Mouse (Mus musculus): ENCODE results near the gene Exosc5. TPM values are rescaled to one million over a fixed set of nuclear protein-coding genes. Genes with fewer than 3 reads are reported as not detected.
A peak's percentile ranks its signal among the peaks of the same experiment; 100 is the strongest.

Gene Exosc5
- polyA plus RNA-seq, 1 experiment from 2014 or later = 88.3 TPM

GRCm38 (mm10) chr7:25645074-25645473 is 13.9 kb upstream of the Exosc5 start:
- H3K36me3 ChIP-seq = peaks cover 14% of the 10 kb centered on the region; the same call in 1 of the 2 replicates
- no peak for DNase-seq (ENCODE audit: low spot score)
- H3K4me3 ChIP-seq = no peak overlapping the region
- 71% methylated on average over 14 of the region's 14 CpGs for WGBS
- no peaks in the 10 kb centered on the region for H3K4me1 ChIP-seq
- H3K27me3 ChIP-seq (ENCODE audit: low read depth, poor library complexity, severe bottlenecking) = no peaks in the 10 kb centered on the region
- H3K9me3 ChIP-seq (replicated peaks) = no peaks in the 10 kb centered on the region
- H3K27ac ChIP-seq = no peak overlapping the region

DNA sequence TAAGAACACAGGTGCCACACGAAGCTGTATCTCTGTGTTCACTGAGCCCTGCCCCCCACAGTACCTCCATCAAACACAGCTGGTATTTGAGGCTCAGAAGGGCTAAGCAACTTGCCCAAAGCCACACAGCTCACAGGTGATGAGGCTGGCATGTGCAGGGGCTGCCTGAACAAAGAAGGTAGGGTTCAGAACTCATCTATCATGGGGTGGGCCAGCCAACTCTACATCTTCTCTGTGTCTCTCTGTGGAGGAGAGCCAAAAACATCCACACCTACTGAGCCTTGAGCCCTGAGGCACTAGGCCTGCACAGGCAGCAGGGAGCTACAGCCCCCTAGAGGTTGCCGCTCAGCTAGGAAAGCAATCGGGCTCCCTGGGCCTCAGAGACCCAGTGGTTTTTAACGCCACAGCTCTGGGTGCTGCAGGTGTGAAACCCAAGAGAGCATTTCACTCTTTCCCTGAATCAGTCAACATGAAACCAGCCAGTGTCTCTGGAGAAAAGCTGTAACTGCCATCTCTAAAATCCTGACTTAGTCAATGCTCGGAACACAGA is 11.3 kb upstream of the Exosc5 start:
- no peaks in the 10 kb centered on the region for H3K27me3 ChIP-seq (ENCODE audit: low read depth, poor library complexity, severe bottlenecking)
- no peak overlapping the region for H3K27ac ChIP-seq
- H3K4me3 ChIP-seq = no peak overlapping the region
- no peaks in the 10 kb centered on the region for H3K9me3 ChIP-seq (replicated peaks)
- peaks cover 4% of the 10 kb centered on the region; the same call in 1 of the 2 replicates for H3K36me3 ChIP-seq
- H3K4me1 ChIP-seq = no peaks in the 10 kb centered on the region
- WGBS = 46% methylated on average over 5 of the region's 5 CpGs
- DNase-seq (ENCODE audit: low spot score) = no peak

GRCm38 (mm10) chr7:25649839-25650238 is 9.1 kb upstream of the Exosc5 start:
- no peak overlapping the region for H3K4me3 ChIP-seq
- WGBS = 88% methylated on average over 5 of the region's 5 CpGs

GRCm38 (mm10) chr7:25651281-25651680 is 7.7 kb upstream of the Exosc5 start:
- Histone ChIP-seq H3K36me3 (no peaks in the 10 kb centered on the region; the same call in 1 of the 2 replicates), H3K4me1 (no peaks in the 10 kb centered on the region), H3K4me3 (no peak overlapping the region), H3K27me3 (ENCODE audit: low read depth, poor library complexity, severe bottlenecking) (no peaks in the 10 kb centered on the region), H3K27ac (no peak overlapping the region), H3K9me3 (replicated peaks) (no peaks in the 10 kb centered on the region)
- no peak for DNase-seq (ENCODE audit: low spot score)
- 92% methylated on average over 8 of the region's 8 CpGs for WGBS

More at GRCm38 (mm10) chr7:25649839-25650238, 9.1 kb upstream of the Exosc5 start:
- Histone ChIP-seq H3K4me1 (no peaks in the 10 kb centered on the region), H3K27me3 (ENCODE audit: low read depth, poor library complexity, severe bottlenecking) (no peaks in the 10 kb centered on the region), H3K36me3 (peaks cover 3% of the 10 kb centered on the region; the same call in 1 of the 2 replicates), H3K27ac (no peak overlapping the region), H3K9me3 (replicated peaks) (no peaks in the 10 kb centered on the region)
- no peak for DNase-seq (ENCODE audit: low spot score)

DNA sequence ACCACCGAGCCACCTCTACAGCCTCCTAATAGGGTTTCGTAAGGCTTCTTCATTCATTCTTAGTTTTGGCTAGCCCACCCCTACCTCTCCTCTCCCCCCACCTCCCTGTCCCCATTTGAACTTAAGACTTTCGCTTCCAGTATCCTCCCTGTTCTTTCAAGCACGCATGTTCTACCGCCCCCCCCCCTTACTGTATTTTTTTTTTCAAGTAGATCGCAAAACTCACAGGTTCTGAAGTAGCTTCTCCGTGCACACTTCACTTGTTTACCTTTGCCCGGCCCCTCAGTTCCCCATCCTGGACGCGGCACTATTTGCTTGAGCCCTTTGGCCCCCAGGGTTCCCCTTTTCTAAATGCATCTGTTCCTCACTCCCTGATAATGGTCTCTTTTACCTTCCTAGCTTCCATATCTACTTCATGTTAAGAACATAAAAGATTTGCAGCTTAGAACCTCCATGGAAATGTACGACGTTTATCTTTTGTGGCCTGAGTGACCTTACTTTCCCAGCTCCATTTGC is 6.7 kb upstream of the Exosc5 start:
- DNase-seq (ENCODE audit: low spot score) = no peak
- 94% methylated on average over 12 of the region's 12 CpGs for WGBS
- Histone ChIP-seq H3K27ac (no peak overlapping the region), H3K27me3 (ENCODE audit: low read depth, poor library complexity, severe bottlenecking) (no peaks in the 10 kb centered on the region), H3K36me3 (no peaks in the 10 kb centered on the region; the same call in 1 of the 2 replicates), H3K9me3 (replicated peaks) (no peaks in the 10 kb centered on the region), H3K4me3 (no peak overlapping the region), H3K4me1 (peaks cover 4% of the 10 kb centered on the region; the same call in 1 of the 2 replicates)

DNA sequence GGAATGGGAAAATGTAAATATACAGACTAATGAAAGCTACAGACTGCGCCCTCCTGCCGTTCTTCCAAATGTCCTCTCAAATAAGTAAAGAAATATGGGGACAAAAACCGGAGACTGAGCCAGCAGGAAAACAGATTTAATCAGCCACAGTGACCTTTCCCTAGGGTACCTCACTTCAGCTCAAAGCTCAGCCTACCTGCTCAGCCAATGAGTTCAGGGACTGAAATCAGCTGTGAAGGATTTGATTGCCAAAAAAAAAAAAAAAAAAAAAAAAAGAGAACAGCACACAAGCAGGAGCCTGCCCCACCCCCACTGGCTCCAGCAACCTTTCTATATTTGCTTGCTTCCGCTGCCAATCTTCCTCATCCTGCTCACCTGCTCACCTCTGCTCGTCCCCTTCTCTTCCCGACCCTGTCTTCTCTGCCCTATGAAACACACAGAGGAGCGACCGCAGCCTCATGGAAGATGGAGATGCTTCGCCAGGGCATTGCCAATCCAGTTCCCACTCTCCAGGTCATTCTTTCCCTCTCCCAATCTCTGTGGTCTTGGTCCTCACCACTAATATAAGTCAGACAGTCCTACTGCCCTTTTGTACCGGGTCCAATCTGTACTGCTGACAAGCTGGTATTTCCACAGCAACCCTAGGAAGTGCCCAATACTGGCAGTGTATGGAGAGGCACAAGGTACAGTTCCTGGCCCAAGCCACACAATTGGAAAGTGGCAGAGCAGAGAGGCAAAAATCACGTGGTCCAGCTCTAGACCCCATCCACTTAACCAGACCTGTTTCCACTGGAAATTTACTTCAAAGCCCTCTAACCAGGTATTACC is 3.1 kb upstream of the Exosc5 start:
- Histone ChIP-seq H3K27me3 (ENCODE audit: low read depth, poor library complexity, severe bottlenecking) (no peaks in the 10 kb centered on the region), H3K4me1 (peaks cover 21% of the 10 kb centered on the region), H3K9me3 (replicated peaks) (no peaks in the 10 kb centered on the region), H3K36me3 (peaks cover under 1% of the 10 kb centered on the region; the same call in 1 of the 2 replicates), H3K4me3 (no peak overlapping the region), H3K27ac (no peak overlapping the region)
- WGBS = 82% methylated on average over 11 of the region's 11 CpGs
- DNase-seq (ENCODE audit: low spot score) = no peak

DNA sequence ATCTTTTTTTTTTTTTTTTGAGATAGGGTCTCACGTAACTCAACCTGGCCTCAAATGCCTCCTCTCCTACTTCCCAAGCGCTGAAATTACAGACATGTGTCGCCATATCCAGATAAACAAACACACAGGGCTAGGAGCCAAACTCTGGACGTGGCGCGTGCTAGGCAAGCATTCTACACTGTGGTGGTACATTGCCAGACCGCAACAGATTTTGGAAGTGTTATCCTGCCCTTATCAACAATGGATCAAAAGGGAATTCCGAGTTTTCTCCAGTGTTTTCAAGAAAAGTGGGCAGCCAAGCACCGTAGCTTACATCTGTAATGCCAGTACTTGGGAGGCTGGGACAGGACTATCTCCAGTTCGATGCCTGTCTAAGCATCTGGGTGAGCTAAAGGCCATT is 1.2 kb upstream of the Exosc5 start:
- 43% methylated on average over 10 of the region's 10 CpGs for WGBS
- DNase-seq (ENCODE audit: low spot score) = no peak
- Histone ChIP-seq H3K9me3 (replicated peaks) (no peaks in the 10 kb centered on the region), H3K4me1 (peaks cover 21% of the 10 kb centered on the region), H3K36me3 (peaks cover 20% of the 10 kb centered on the region), H3K27ac (no peak overlapping the region), H3K4me3 (peak overlapping the region; percentile 68), H3K27me3 (ENCODE audit: low read depth, poor library complexity, severe bottlenecking) (no peaks in the 10 kb centered on the region)

GRCm38 (mm10) chr7:25666381-25666780 is 7.4 kb downstream of the Exosc5 start:
- DNase-seq (ENCODE audit: low spot score) = no peak
- Histone ChIP-seq H3K27me3 (ENCODE audit: low read depth, poor library complexity, severe bottlenecking) (no peaks in the 10 kb centered on the region), H3K27ac (no peak overlapping the region), H3K36me3 (peaks cover 83% of the 10 kb centered on the region), H3K4me1 (no peaks in the 10 kb centered on the region), H3K9me3 (replicated peaks) (no peaks in the 10 kb centered on the region), H3K4me3 (no peak overlapping the region)
- 92% methylated on average over 8 of the region's 8 CpGs for WGBS

DNA sequence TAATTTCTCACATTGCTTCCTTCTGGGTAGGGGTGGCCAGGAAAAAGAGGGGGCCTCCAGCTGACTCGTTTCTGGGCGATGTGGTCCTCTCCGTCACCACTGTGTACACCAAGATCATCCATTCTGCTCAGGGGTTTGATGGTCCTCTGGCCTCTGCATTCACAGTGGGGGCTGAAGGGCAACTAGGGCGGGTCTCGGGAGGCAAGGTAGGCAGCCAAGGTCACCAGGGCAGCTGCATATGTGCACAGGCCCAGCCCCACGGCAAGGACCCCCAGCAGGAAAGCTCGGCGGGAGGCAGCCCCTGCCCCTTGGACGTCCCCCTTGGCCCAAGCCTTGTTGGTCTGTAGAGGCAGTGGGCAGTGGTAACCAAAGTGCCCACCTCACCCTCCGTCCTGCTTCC is 10.2 kb downstream of the Exosc5 start:
- no peaks in the 10 kb centered on the region for H3K9me3 ChIP-seq (replicated peaks)
- 88% methylated on average over 10 of the region's 10 CpGs for WGBS
- peaks cover 56% of the 10 kb centered on the region for H3K36me3 ChIP-seq
- no peak for DNase-seq (ENCODE audit: low spot score)
- no peak overlapping the region for H3K4me3 ChIP-seq
- peaks cover 14% of the 10 kb centered on the region for H3K27me3 ChIP-seq (ENCODE audit: low read depth, poor library complexity, severe bottlenecking)
- H3K27ac ChIP-seq = no peak overlapping the region
- no peaks in the 10 kb centered on the region for H3K4me1 ChIP-seq

DNA sequence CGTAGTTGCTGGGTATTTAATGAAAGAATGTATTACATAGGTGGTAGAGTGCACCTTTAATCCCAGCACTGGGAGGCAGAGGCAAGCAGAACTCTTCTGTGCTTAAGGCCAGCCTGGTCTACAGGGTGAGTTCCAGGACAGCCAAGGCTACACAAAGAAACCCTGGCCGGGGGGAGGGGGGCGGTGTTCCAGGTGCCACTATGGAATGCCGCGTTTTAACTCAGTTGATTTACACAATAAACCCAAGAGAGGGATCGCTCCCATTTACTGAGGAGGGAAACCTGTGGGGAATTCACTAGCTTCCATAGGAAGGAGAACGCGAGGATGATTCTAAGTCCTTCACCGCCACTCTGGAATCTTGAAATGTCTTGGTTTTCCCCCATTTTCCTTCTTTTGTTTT is 10.7 kb downstream of the Exosc5 start:
- Histone ChIP-seq H3K4me1 (peaks cover 2% of the 10 kb centered on the region), H3K9me3 (replicated peaks) (no peaks in the 10 kb centered on the region), H3K27me3 (ENCODE audit: low read depth, poor library complexity, severe bottlenecking) (peaks cover 18% of the 10 kb centered on the region), H3K27ac (no peak overlapping the region), H3K36me3 (peaks cover 51% of the 10 kb centered on the region), H3K4me3 (no peak overlapping the region)
- no peak for DNase-seq (ENCODE audit: low spot score)
- WGBS = 76% methylated on average over 9 of the region's 9 CpGs

DNA sequence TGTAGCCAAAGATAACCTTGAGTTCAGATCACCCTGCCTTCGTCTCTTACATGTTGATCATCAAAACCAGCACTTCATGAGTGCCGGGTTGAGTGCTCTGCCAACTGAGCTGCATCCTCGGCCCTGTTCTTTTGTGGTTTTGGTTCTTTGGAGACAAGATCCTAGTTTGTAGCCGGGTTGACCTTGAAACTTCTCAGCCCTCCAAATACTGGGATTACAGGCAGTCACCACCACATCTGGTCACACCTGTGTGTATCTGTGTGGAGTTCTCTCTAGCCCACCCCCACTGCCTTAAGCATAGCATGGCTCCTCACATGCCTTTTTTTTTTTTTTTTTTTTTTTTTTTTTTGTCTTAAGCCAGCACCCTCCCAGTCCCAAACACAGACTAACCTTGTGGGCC is 11.1 kb downstream of the Exosc5 start:
- peaks cover 47% of the 10 kb centered on the region for H3K36me3 ChIP-seq
- DNase-seq (ENCODE audit: low spot score) = no peak
- H3K27ac ChIP-seq = no peak overlapping the region
- H3K4me3 ChIP-seq = no peak overlapping the region
- 90% methylated on average over 4 of the region's 4 CpGs for WGBS
- peaks cover 23% of the 10 kb centered on the region for H3K27me3 ChIP-seq (ENCODE audit: low read depth, poor library complexity, severe bottlenecking)
- peaks cover 7% of the 10 kb centered on the region for H3K4me1 ChIP-seq
- no peaks in the 10 kb centered on the region for H3K9me3 ChIP-seq (replicated peaks)

GRCm38 (mm10) chr7:25671686-25672085 is 12.7 kb downstream of the Exosc5 start:
- H3K9me3 ChIP-seq (replicated peaks) = no peaks in the 10 kb centered on the region
- H3K36me3 ChIP-seq = peaks cover 31% of the 10 kb centered on the region
- no peak overlapping the region for H3K4me3 ChIP-seq
- H3K27me3 ChIP-seq (ENCODE audit: low read depth, poor library complexity, severe bottlenecking) = peaks cover 39% of the 10 kb centered on the region
- WGBS = 80% methylated on average over 2 of the region's 2 CpGs
- no peak overlapping the region for H3K27ac ChIP-seq
- peaks cover 7% of the 10 kb centered on the region for H3K4me1 ChIP-seq
- no peak for DNase-seq (ENCODE audit: low spot score)

GRCm38 (mm10) chr7:25672442-25672841 is 13.5 kb downstream of the Exosc5 start:
- DNase-seq (ENCODE audit: low spot score) = no peak
- Histone ChIP-seq H3K36me3 (peaks cover 23% of the 10 kb centered on the region), H3K4me1 (peaks cover 7% of the 10 kb centered on the region), H3K27me3 (ENCODE audit: low read depth, poor library complexity, severe bottlenecking) (peaks cover 43% of the 10 kb centered on the region), H3K4me3 (no peak overlapping the region), H3K9me3 (replicated peaks) (no peaks in the 10 kb centered on the region), H3K27ac (no peak overlapping the region)
- 50% methylated on average over 4 of the region's 4 CpGs for WGBS

Measured in limb, embryonic 10.5 days (tissue).